Mouse (Mus musculus): ENCODE results near the gene Eps8l1.
"Not testable (repeated sequence)": the region's sequence is repeated elsewhere in the genome, so short reads cannot be mapped to it uniquely, and the experiment has no call there.

The Eps8l1 gene

GRCm38 (mm10) chr7:4460576-4461434 lies at the start of gene Eps8l1:
TSS of gene Eps8l1 (plus strand) at chr7:4460674.
- no peak for DNase-seq

DNA sequence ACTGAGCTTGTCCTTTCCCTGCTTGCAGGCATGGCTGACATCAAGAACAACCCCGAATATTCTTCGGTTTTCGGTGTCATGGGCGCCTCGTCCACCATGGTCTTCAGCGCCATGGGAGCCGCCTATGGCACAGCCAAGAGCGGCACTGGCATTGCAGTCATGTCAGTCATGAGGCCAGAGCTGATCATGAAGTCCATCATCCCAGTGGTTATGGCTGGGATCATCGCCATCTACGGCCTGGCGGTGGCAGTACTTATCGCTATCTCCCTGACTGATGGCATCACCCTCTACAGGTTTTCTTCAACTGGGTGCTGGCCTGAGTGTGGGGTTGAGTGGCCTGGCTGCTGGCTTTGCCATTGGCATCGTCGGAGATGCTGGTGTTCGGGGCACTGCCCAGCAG lies 48.1 kb upstream of the Eps8l1 start:
- DNase-seq = not testable (repeated sequence)

GRCm38 (mm10) chr7:4419681-4420080 lies 40.8 kb upstream of the Eps8l1 start:
- DNase-seq = no peak

DNA sequence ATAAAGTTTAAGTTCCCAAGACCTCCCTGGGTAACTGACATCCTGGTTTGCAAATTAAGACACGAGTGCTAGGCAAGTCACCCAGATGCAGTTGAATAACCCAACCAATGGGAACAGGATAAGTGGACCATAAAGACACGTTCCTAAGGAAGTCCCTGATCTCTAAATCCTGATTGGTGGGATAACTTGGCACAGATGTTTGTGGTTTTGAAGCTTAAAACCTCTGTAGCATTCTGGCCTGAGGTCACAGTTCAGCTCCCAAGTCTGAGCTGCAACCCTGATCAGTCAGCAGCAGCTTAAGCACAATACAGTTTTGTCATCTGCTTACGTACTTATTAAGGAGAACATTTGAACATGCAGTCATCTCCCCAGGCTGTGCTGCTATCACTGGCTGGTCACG lies 40.2 kb upstream of the Eps8l1 start:
- no peak for DNase-seq

GRCm38 (mm10) chr7:4427161-4427912 lies 33.1 kb upstream of the Eps8l1 start:
- DNase-seq = peak; percentile 48 to 72

- no peak for DNase-seq
Measured at GRCm38 (mm10) chr7:4430246-4430844, 30.1 kb upstream of the Eps8l1 start.

DNA sequence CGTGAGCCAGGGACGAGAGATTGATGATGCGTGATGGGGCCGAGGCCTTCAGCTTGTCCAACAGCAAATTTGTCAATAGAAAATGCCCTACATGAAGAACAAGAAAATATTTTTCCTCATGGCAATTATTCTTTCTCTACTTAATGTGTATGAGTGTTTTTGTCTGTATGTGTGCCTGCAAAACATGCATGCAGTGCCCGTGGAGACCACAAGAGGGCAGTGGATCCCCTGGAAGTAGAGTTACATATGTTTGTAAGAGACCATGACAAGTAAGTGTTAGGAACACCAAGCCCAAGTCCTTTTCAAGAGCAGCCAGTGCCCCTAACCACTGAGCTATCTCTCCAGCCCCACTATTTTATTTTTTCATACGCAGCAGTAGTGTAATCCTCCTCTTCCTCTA lies 28.9 kb upstream of the Eps8l1 start:
- peak; percentile 33 to 40 for DNase-seq

DNA sequence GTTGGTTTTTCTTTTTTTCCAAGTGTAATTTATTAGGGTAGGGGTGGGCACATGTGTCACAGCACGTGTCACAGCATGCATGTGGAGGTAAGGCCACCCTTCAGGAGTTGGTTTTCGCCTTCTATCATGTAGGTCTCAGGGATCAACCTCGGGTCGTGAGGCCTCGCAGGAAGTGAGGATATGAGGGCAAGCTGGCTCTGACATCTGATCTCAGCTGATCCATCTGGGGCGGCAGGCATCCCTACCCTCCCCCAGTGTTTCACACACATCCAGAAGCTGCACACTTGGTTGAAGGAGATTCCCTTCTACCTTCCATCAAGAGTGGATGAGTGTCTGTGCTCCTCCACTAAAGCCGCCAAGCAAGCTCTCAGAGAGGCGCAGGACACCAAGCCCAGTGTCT lies 28.4 kb upstream of the Eps8l1 start:
- DNase-seq = no peak

GRCm38 (mm10) chr7:4437721-4438120 lies 22.8 kb upstream of the Eps8l1 start:
- DNase-seq = no peak

DNA sequence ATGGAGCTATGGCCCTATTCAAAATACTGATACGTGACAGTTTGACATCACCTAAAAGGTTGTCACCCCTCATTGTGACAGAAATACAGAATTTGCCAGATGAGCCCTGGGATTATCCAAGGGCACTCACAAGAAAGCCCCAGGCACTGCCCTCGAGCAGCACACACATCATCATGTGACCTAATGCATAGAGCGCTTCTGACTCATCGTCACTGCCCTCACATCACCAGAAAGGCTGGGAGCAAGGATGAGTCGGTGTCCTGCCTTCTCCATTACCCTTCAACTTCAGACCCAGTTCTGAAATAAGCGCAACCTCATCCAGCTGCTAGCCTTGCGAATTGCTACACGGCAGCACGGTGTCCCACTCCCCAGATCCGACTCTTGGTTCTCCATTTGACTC lies 19.9 kb upstream of the Eps8l1 start:
- DNase-seq = no peak

DNA sequence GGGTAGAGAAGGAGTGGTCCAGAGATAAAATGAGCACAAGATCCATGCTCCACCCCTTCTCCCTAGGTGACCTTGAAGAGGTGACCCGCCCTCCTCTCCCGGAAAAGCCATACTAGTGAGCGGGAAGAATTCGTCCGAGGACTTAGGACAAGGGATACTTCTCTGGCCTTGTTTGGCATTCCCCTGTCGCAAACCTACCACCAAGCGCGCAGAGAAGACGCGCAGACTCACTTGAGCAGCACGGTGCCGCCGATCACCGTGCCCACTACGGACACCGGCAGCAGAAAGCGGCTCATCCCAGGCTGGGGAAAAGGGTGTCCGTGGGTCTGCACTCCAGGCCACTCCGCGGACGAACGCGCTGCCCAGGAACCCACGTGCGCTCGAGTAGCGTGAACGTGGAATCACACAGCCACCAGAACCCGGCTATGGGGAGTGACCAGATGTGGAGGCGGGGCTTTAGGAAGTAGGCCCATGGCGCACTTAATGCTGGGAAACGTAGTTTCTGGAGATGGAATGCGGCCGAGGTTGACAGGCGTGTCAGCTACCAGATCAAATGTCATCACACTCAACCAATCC lies 15.2 kb upstream of the Eps8l1 start, which contains the start of gene Rdh13:
Gene Rdh13, minus strand, starts transcription at position 434 of the 576 bp plus-strand sequence.
- peak; percentile 64 to 77 for DNase-seq

- no peak for DNase-seq
Measured at GRCm38 (mm10) chr7:4447138-4447537, 13.3 kb upstream of the Eps8l1 start.

DNA sequence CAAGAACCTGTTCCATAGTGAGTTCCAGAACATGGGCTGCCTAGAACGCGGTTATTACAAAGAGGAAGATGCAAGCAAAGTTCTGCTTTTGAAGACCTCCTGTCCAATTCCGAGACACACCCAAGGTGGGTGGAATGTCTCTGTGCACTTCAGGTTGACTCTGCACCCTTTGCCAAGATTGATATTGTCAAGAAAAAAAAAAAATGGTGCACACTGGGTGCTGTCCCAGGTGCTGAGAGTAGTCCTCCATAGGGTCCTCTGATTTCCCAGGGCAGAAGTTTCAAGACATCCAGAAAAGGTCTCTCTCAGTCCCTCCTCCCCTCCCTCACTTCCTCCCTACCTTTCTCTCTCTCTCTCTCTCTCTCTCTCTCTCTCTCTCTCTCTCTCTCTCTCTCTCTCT lies 12.0 kb upstream of the Eps8l1 start:
- no peak for DNase-seq

DNA sequence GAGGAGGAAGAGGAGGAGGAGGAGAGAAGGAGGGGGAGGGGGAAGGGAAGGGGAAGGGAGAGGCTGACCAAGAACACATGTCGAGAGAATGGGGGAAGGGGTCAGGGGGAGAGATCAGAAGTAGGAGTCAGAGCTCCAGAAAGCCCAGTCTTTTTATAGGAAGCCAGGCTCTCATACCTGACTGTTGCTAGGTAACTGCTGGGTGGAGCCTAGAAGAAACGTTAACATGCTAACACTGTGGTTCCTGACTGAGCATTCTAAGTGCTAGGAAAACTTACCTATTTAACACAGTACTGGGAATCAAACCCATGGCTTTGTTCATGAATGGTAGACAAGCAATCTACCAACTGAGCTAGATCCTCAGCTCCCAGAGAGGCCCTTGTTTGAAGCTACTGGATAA lies 11.3 kb upstream of the Eps8l1 start:
- DNase-seq = no peak

- no peak for DNase-seq
Measured at GRCm38 (mm10) chr7:4452644-4453043, 7.8 kb upstream of the Eps8l1 start.

DNA sequence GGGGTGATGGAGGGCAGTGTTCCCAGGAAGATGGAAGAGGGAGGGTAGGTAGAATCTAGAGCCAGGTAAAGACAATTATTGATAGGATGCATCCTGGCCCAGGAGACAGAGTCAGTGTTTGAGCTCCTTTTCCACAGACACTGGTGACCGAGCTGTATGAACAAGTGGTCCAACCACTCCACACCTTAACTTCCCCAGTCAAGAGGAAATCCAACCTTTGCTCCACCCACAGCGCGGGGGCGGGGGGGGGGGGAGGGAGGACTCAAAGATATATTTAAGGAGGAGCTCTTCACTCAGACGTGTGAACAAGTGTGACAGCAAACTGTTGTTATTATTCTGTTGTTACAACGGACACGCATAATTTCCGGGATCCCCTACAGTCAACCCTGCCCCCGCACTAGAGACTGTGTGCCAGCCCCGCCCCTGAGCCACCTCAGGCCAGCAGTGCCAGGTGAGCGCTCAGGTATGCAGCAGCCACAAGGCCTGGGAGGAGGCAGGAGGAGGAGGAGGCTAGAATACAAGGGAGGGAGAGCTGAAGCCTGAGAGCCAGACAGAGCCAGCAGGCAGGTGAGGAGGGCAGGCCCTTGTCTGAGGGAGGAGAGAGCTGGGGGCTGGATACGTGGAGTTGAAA lies 3.8 kb downstream of the Eps8l1 start:
- DNase-seq = no peak

- no peak for DNase-seq
Measured at GRCm38 (mm10) chr7:4467801-4468200, 7.3 kb downstream of the Eps8l1 start.

GRCm38 (mm10) chr7:4470275-4471178 lies 10.1 kb downstream of the Eps8l1 start:
- no peak for DNase-seq

- no peak for DNase-seq
Measured at GRCm38 (mm10) chr7:4471179-4471555, 10.7 kb downstream of the Eps8l1 start.

DNA sequence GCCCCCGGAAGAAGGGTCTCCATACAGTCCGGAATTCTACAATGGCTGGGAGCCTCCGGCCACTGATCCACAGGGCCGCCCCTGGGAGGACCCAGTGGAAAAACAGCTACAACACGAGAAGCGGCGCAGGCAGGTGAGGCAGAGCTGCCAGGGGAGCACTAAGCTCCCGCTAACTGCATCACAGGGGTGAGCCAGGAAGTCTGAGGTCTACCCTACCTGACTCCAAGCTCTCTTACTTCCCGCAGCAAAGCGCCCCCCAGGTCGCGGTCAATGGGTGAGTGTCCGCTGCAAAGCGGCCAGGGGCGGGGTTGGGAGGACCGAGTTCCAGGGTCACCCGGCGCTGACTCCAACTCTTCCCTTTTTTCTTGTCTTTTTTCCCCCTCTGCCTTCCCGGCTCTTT lies 13.5 kb downstream of the Eps8l1 start:
- no peak for DNase-seq

GRCm38 (mm10) chr7:4478021-4478795 lies 17.7 kb downstream of the Eps8l1 start:
- no peak for DNase-seq
